Mouse (Mus musculus): ENCODE measurements around the gene Slc38a10.

The Slc38a10 gene

GRCm38 (mm10) chr11:120137625-120138004, 13.5 kb downstream of the Slc38a10 start:
- no peak for DNase-seq (ENCODE audit: low read depth, low spot score)

GRCm38 (mm10) chr11:120136796-120137624, 14.1 kb downstream of the Slc38a10 start:
- no peak for DNase-seq (ENCODE audit: low read depth, low spot score)

GRCm38 (mm10) chr11:120136195-120136594, 15.0 kb downstream of the Slc38a10 start:
- no peak for DNase-seq (ENCODE audit: low read depth, low spot score)

DNA sequence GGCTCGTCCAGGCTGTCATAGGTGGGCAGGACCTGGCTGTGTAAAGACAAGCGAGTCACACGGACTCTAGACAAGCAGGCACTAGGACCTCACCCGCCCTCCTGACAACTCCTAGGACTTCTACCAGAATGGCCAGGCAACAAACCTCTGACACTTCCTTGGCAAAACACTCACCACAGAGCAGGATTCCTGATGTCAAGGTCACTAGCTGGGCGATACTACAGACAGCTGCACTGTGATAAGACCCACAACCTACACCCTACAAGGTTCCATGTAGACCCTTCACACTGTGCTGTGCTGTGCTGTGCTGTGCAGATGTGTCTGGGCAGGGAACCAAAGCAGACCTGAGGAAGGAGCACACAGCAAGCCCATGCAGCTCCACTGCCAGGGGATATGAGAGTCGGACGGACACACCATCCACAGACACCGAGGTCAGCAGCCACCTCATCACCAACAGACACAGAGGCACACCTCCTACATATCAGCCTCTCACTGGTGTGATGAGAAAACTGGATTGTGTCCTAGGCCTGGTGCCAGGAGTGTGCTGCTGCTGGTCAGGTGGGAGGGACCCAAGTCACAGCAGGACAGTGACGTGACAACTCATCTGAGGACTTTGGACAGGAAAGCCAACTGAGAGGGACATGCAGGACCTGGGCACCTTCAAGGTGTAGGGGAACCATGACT, 16.2 kb downstream of the Slc38a10 start:
- no peak for DNase-seq (ENCODE audit: low read depth, low spot score)

DNA sequence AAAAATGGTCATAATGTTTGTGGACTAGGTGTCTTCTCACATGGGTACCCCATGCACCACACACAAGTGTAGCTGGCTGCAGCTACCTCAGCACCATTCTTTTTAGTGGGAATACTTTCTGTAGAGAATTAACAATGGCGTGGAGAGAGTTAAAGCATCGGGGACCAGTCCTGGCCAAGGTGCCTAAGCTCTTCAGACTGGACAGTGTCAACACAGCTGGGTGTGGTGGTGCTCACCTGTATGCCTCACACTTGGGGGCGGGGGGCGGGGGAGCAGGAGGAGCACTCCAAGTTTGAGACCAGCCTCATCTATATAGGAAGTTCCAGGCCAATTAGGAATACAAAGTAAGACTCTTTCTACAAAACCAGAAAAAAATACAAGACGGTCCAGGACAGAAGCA, 17.0 kb downstream of the Slc38a10 start:
- DNase-seq (ENCODE audit: low read depth, low spot score) = no peak

GRCm38 (mm10) chr11:120129281-120129680, 21.9 kb downstream of the Slc38a10 start:
- DNase-seq (ENCODE audit: low read depth, low spot score) = peak; percentile 68

GRCm38 (mm10) chr11:120126845-120127244, 24.3 kb downstream of the Slc38a10 start:
- DNase-seq (ENCODE audit: low read depth, low spot score) = no peak

DNA sequence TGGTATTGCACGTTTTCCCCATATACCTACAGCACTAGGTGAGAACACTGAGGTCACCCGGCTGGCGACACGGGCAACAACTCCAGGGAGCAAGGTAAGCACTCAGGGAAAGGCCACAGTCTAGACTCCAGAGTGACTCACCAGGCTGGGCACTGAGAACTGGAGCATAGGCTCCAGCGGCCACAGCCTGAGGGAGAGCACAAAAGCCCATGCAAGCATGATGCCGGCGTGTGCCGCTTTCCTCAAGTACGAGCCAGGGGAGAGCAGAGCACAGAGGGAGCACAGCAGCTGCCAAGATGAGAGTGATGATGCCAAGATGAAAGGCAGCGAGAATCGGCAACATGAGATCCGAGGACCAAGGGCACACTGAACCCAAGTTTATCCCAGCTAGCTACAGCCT, 29.0 kb downstream of the Slc38a10 start:
- DNase-seq (ENCODE audit: low read depth, low spot score) = no peak

GRCm38 (mm10) chr11:120120642-120121420, 30.3 kb downstream of the Slc38a10 start:
- DNase-seq (ENCODE audit: low read depth, low spot score) = peak; percentile 32

DNA sequence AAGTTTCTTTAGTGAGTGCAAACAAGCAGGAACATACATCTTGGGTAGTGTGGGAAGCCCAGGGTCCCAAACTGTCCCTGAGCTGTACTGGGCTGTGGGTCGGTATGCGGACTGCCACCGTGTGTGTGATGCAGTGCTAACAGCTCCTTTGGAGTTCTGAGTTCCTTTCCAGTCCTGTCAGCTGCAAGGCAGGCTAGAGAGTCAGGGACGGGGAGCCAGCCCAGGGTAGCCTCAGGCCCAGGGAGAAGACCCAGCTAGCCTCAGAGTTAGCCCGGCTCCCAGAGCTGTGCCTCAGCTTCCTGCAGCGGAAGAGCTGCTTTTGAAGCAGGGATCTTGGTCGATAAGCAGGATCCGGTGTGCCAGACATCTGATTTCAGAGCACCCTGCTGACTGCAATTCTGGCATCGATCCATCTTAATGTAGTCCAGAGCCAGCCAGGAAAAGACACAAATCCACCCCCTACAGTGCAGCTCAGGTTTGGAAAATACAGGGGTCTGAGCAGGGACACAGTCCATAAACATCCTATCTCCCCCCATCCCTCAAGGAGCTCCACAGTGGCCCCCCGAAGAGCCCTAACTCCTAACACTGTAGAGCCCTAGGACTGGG, 31.1 kb downstream of the Slc38a10 start:
- no peak for DNase-seq (ENCODE audit: low read depth, low spot score)

DNA sequence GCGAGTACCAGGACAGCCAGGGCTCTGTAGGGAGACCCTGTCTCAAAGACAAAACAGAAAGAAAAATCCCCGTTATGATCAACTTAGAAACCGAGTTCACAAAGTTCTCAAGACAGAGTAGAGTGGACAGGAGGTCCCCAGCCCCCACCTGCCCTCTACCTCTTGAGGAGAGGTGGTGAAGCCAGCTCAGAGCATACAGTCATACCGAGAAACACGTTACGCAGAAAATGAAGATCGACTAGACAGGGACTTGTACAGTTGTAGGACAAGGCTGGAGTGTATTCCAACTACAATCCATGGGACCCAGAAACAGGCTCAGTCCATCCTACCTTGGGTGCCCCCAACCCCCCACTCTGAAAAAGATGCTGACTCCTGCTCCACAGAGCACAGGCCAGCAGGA, 32.0 kb downstream of the Slc38a10 start:
- no peak for DNase-seq (ENCODE audit: low read depth, low spot score)

GRCm38 (mm10) chr11:120117626-120118025, 33.5 kb downstream of the Slc38a10 start:
- DNase-seq (ENCODE audit: low read depth, low spot score) = no peak

DNA sequence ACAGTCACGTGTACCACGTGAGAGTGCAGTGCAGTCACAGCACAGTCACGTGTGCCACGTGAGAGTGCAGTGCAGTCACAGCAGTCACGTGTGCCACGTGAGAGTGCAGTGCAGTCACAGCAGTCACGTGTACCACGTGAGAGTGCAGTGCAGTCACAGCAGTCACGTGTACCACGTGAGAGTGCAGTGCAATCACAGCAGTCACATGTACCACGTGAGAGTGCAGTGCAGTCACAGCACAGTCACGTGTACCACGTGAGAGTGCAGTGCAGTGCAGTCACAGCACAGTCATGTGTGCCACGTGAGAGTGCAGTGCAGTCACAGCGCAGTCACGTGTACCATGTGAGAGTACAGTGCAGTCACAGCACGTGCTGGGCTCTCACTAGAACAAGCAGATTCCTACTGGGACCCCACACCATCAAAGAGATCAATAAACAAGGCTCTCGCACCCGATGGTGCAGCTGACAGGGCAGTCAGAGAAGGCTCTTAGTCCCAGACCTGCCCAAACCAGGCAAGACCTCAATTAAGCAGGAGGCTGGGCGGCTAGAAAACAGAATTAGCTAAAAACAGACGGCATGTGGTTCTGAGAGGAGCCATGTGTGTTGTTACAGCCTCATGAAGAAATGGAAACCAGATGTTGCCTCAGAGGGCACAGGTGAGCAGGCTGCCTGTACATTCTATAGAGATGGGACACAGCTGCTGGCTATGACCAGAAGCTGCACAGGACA, 36.5 kb downstream of the Slc38a10 start:
- DNase-seq (ENCODE audit: low read depth, low spot score) = no peak

DNA sequence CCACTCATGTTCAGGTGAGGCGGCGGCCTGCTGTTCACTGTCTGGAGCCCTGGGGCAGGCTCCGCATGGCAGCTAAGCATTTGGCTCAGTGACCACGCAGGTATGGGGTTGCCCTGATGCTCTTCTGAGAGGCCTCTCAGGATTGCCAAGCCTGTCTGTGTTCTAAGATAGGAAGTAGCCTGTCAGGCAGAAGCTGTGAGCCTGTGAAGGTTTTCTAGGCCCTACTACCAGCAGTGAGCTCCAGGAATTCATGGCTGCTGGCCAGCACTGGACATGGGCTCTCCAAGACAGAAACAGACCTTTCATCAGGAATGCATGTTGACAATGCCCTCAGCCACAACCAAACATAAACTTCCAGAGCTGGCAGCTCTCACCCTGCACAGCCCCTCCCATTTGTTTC, 39.0 kb downstream of the Slc38a10 start:
- DNase-seq (ENCODE audit: low read depth, low spot score) = no peak

- DNase-seq (ENCODE audit: low read depth, low spot score) = no peak
Measured at GRCm38 (mm10) chr11:120111033-120111432, 40.1 kb downstream of the Slc38a10 start.

DNA sequence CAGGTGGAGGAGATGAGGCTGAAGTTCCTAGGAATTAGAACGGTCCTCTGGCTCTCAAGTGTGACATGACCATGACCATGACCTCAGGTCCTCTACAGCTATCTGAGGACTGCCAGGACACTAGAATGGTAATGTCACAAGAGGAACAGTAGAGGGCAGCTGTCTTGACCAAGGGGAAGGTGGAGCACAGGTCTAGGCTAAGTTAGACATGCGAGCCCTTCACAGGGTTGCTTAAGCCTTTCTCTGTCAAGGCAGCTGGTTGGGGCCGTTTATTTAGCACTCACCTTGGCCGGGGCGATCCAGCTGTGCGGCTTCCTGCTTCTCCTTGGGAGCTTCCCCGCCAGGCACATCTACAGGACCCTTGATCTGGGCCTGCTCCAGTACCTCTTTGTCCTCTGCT, 40.6 kb downstream of the Slc38a10 start:
- no peak for DNase-seq (ENCODE audit: low read depth, low spot score)

DNA sequence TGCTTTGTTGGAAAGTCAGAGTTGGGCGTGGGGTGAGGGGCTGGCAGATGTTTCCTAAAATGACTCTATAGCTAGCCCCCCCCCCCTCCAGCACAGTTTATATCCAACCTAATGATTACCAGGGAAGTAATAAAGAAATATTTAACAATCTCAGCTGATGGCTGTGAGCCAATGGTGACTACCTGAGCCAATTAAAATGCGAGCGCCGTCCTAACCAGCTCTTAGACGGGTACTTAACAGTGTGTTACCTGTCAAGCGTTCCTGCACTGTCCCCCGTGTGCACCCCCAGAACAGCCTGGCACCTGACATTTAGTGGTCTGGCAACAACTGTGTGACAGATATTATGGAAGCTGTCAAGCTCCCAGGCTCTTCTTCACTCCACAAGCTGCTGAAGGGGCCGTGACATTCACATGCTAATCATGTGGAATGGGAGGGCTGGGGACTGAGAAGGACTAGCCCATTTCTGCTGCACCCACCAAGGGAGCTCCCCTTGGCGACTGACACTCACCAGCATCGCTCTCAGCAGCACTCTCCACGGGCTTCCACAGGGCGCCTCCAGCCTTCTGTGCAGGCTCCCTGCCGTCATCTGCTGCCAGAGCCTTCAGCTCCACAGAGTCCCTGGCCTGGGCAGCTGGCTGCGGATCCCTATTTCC, 41.5 kb downstream of the Slc38a10 start:
- no peak for DNase-seq (ENCODE audit: low read depth, low spot score)

DNA sequence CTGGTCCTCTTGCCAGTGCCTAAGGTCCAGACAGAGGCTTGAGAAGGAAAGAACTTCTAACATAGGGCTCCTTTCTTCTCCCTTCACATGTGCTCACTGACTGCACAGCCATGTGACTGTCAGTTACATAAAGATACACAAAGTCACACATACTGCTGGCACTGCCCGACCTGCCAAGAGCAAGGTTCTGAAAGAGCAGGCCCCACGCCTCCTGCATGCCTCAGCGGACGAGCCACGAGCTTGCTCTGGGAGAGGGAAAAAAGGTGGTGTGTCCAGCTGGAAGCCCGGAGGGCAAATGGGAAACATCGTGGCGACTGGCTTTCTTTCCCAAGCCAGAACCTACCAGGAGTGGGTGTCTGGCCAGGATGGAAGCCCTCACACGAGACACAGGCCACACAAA, 43.4 kb downstream of the Slc38a10 start:
- no peak for DNase-seq (ENCODE audit: low read depth, low spot score)

DNA sequence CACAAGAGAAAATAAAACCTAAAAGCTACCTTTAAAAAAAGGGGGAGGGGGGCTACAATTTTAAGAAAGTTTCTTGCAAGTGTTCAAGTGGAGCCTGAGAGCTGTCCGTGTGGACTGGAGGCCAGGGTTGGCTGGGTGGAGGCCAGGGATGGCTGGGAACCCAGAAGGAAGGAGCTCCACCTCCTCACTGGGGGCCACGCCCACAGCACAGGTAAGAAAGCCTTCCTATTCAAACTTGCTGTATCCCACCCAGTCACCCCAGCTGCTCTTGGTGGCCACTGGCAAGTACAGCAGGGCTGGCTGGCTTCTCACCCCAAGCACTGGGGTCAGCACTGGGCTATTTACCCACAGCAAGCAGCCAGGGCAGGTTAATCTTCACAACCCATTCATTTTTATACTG, 44.1 kb downstream of the Slc38a10 start:
- DNase-seq (ENCODE audit: low read depth, low spot score) = no peak

DNA sequence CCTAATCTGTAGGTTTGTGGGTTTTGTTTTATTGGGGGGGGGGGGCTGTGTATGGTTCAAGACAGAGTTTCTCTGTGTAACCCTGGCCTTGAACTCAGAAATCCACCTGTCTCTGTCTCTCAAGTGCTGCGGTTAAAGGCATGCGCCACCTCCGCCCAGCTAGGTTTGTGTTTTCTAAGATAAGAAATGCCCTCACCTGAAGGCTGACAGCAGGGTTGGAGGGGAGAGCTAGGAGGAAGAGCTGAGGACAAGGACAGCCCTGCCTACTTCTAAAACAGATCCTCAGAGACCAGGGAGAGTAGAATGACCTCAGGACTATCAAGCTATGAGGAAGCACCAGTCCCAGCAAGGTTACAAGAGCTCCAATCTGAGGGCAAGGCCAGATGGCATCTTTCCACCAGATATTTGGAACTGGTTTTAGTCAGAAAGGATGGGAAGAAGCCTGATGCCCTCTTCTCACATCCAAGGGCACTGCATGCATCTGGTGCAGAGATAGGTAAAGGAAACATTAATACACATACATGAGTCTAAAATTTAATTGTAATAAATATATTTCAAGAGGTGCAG, 47.6 kb downstream of the Slc38a10 start:
- no peak for DNase-seq (ENCODE audit: low read depth, low spot score)
